Mouse (Mus musculus) layer of hippocampus, postnatal 25 days (tissue): ENCODE data around the gene Faah. TPM values are rescaled to one million over a fixed set of nuclear protein-coding genes. Genes with fewer than 3 reads are reported as not detected.

ENCODE experiments used
- DNase-seq, 2 experiments: peaks; one replicate each; pipeline ENCODE4 v3.0.0; 2022; ENCODE audit warnings: mixed read lengths in 2 of 2, low spot score in 1 of 2; ENCODE audit errors: extremely low spot score in 1 of 2
- total RNA-seq, 2 experiments: library from RNA; stranded (reverse); gene quantifications; 2 replicates each; pipeline ENCODE4 v1.2.3; 2021

Gene Faah
- 100 to 1,000 TPM; 139 to 163 TPM for total RNA-seq

GRCm38 (mm10) chr4:116017902-116018746 lies at the start of gene Faah:
TSS of gene Faah (minus strand) at chr4:116017926.
- DNase-seq = no peak

GRCm38 (mm10) chr4:116063855-116064254 lies 46.1 kb upstream of the Faah start:
- no peak for DNase-seq

GRCm38 (mm10) chr4:116059012-116059726 lies 41.4 kb upstream of the Faah start:
- DNase-seq = no peak

GRCm38 (mm10) chr4:116057559-116057958 lies 39.8 kb upstream of the Faah start:
- DNase-seq = no peak

GRCm38 (mm10) chr4:116053399-116053961 lies 35.8 kb upstream of the Faah start, which contains the start of gene Nsun4:
TSS of gene Nsun4 (minus strand) at chr4:116053876.
- peak; percentile 80 for DNase-seq

- DNase-seq = no peak
Observed at GRCm38 (mm10) chr4:116052526-116053293, 35.0 kb upstream of the Faah start.

- DNase-seq = no peak
Observed at GRCm38 (mm10) chr4:116049211-116049610, 31.5 kb upstream of the Faah start.

- DNase-seq = no peak
Observed at GRCm38 (mm10) chr4:116048130-116048920, 30.6 kb upstream of the Faah start.

- DNase-seq = no peak
Observed at GRCm38 (mm10) chr4:116047681-116048080, 30.0 kb upstream of the Faah start.

GRCm38 (mm10) chr4:116046604-116047003 lies 28.9 kb upstream of the Faah start:
- DNase-seq = no peak

- no peak for DNase-seq
Observed at GRCm38 (mm10) chr4:116042186-116042585, 24.5 kb upstream of the Faah start.

- DNase-seq = no peak
Observed at GRCm38 (mm10) chr4:116040466-116040865, 22.7 kb upstream of the Faah start.

- DNase-seq = no peak
Observed at GRCm38 (mm10) chr4:116033374-116033773, 15.6 kb upstream of the Faah start.

GRCm38 (mm10) chr4:116032906-116033305 lies 15.2 kb upstream of the Faah start:
- no peak for DNase-seq

- peak; percentile 67 to 76 for DNase-seq
Observed at GRCm38 (mm10) chr4:116017300-116017901, 325 bp downstream of the Faah start.

- no peak for DNase-seq
Observed at GRCm38 (mm10) chr4:116016862-116017299, 845 bp downstream of the Faah start.

- DNase-seq = no peak
Observed at GRCm38 (mm10) chr4:116016396-116016795, 1.3 kb downstream of the Faah start.

GRCm38 (mm10) chr4:116015996-116016395 lies 1.7 kb downstream of the Faah start:
- peak; percentile 38 to 54 for DNase-seq

GRCm38 (mm10) chr4:116015502-116015901 lies 2.2 kb downstream of the Faah start:
- no peak for DNase-seq
